Mouse (Mus musculus) thymus, adult 2 months (tissue): ENCODE results near the gene Tlk2. TPM values are rescaled to one million over a fixed set of nuclear protein-coding genes. Genes with fewer than 3 reads are reported as not detected.

Source experiments
- DNase-seq: peaks from one replicate; pipeline ENCODE4 v3.0.0; 2021
- H3K27ac ChIP-seq: fragments of 200-500 bp; 2 replicates; pipeline ENCODE4 v1.5.1; 2012; ENCODE audit warnings: low read length, control low read depth; ENCODE audit not compliant: control insufficient read depth, insufficient read depth
- H3K27me3 ChIP-seq: fragments of 200-500 bp; 2 replicates; pipeline ENCODE4 v1.6.1; 2012; ENCODE audit warnings: mild to moderate bottlenecking, low read length, moderate library complexity, mixed read lengths; ENCODE audit not compliant: control insufficient read depth, insufficient read depth
- H3K36me3 ChIP-seq: fragments of 200-500 bp; 2 replicates; pipeline ENCODE4 v1.6.1; 2012; ENCODE audit warnings: mild to moderate bottlenecking, low read length, moderate library complexity; ENCODE audit not compliant: control insufficient read depth, insufficient read depth
- H3K4me1 ChIP-seq: fragments of 200-500 bp; replicated peaks from 2 replicates; pipeline ENCODE4 v1.6.1; 2012; ENCODE audit warnings: low read length; ENCODE audit not compliant: control insufficient read depth, insufficient read depth
- H3K4me3 ChIP-seq: fragments of 200-500 bp; 2 replicates; pipeline ENCODE4 v1.5.1; 2012; ENCODE audit warnings: mild to moderate bottlenecking, low read length, control low read depth, moderate library complexity; ENCODE audit not compliant: control insufficient read depth, insufficient read depth
- CTCF ChIP-seq: fragments of 200-500 bp; IDR thresholded peaks from 2 replicates; pipeline ENCODE4 v1.5.1; 2012; ENCODE audit warnings: mild to moderate bottlenecking, control low read depth, low read length, moderate library complexity, borderline replicate concordance; ENCODE audit not compliant: control insufficient read depth, poor library complexity, insufficient read depth; ENCODE audit errors: extremely low read depth
- POLR2A ChIP-seq: fragments of 200-500 bp; IDR thresholded peaks from 2 replicates; pipeline ENCODE4 v1.6.1; 2012; ENCODE audit warnings: mild to moderate bottlenecking, low read length, control low read depth, moderate library complexity; ENCODE audit not compliant: control insufficient read depth, poor library complexity, insufficient read depth; ENCODE audit errors: extremely low read depth
- WGBS: fragments of 180-500 bp; shearing (Covaris S2); methylation state at CpG from one replicate; pipeline ENCODE4 v1.1.7; 2018; 5-methylcytosine and 5-hydroxymethylcytosine counted together
- polyA plus RNA-seq: library from polyadenylated mRNA; depleted of rRNA; stranded (reverse); fragments of >200 nt; gene quantifications from 2 replicates; pipeline ENCODE4 v1.2.3, GENCODE M21; 2012

Gene Tlk2
- polyA plus RNA-seq, 1 experiment = 31.6 TPM

DNA sequence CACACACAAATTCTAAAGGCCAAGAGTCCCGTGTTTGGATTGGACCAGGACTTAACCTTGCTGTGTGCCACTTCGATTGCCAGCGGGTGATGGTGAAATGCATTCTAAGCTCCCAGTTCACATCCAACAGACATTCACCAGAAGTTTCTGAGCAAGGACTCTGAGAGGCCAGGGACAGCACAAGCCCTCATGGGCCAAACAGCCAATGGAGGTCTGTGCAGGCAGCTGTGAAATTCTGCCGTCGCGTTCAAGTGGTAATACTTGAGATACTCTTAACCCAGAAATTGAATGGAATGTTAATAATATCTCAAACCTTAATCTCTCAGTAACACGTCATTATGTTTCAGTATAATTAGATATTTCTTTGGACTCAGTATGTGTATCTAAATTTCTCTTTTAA, 131.6 kb downstream of the Tlk2 start:
- TF ChIP-seq POLR2A = no peak
- no peak for TF ChIP-seq CTCF
- Histone ChIP-seq H3K27me3 (no peaks in the 10 kb centered on the region), H3K4me3 (no peak overlapping the region), H3K4me1 (no peaks in the 10 kb centered on the region; the same call in 1 of the 2 replicates), H3K27ac (no peak overlapping the region), H3K36me3 (no peaks in the 10 kb centered on the region)
- no peak for DNase-seq
- WGBS = 98% methylated on average over 7 of the region's 7 CpGs

DNA sequence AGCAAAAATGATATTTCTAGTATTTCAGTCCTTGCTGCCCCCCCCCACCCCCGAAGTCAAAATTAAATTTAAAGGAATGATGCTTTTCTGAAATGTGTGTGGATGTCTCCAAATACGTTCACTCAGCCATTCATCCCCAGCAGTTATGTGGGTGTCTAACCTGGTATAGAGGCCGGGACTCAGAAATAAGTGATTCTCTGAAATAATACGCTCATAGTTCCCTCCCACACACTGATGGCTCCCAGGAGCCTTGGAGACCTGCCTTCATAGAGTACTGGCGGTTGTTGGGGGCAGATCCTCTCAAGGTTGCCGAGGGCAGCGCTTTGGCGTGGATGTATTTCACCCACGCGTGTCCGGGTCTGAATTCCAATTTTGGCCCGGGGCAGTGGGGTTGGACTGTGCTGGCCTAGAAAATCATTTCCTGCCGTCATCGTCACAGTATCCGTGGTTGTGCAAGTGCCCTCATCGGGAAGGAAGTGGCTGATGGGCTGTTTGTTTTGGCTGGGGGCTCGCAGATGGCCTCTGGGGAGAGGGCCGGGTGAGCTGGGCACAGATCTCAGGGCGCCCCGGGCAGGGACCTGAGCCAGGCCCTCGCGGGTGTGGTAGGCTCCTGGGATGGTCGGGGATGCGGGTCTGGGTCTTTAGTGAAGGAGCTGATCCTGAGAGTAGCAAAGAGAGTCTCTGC, 132.8 kb downstream of the Tlk2 start:
- no peak for DNase-seq
- Histone ChIP-seq H3K36me3 (no peaks in the 10 kb centered on the region), H3K27me3 (no peaks in the 10 kb centered on the region), H3K4me3 (no peak overlapping the region), H3K4me1 (no peaks in the 10 kb centered on the region; the same call in 1 of the 2 replicates), H3K27ac (no peak overlapping the region)
- WGBS = 22% methylated on average over 24 of the region's 24 CpGs
- TF ChIP-seq POLR2A = no peak
- no peak for TF ChIP-seq CTCF

DNA sequence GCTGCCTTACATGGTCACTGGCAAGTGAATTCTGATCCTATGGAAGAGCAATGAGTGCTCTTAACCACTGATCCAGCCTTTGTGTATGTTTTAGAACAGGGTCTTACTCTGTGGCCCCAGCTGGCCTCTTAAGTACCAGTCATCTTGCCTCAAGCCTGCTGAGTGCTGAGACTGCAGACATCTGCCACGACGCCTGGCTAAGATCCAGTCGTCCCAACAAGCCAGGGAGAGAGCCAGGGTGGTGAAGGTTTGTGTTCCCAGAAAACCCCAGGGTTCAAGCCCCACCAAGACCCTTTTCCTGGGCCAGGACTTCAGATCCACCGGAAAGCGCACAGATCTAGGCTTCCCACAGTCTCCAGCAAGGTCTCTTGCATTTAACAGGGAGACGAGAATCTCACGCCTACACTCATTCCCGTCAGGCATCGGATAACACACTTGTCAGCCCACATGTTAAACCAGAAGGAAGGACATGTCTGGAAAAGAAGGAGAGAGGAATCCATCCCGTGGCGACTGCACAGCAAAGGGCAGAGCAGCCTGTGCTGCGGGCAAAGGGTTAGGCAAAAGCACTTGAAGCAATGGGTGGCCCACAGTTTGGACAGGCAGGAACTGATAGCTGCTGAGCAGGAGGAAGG, 133.8 kb downstream of the Tlk2 start:
- WGBS = 87% methylated on average over 12 of the region's 12 CpGs
- DNase-seq = no peak

DNA sequence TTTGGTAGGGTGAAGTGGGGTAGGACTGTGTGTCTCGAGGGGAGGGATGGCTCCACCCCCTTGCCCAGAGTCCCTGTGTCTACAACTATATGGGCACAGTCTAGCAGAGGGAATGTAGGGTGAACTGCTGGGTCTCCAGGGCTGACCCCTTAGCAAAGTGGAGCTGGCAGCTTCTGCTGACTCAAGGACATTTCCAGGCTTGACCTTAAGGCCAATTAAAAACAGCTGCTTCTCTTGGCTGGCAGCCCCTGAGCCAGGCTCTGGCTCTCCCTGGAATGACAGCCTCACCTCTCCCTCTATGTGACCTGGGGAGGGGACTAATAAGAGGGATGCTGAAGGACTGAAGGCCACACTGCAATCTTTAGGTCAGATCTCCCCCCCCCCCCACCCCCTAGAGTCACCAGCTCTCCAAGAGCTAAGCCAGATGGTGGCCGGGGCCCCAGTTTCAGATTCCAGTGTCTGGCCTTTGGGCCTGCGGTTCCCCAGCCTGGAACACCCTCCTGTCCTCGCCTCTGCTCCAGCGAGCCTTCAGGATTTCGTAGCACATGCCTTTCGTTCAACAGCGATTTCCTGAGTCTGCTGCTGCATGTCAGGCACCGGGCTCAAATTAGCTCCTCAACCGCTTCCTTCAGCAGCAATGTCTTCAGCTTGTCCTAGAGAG, 134.5 kb downstream of the Tlk2 start:
- H3K27ac ChIP-seq = no peak overlapping the region
- no peak for DNase-seq
- WGBS = 44% methylated on average over 10 of the region's 10 CpGs
- TF ChIP-seq POLR2A = no peak
- no peak for TF ChIP-seq CTCF
- H3K27me3 ChIP-seq = no peaks in the 10 kb centered on the region
- no peaks in the 10 kb centered on the region for H3K36me3 ChIP-seq
- no peak overlapping the region for H3K4me3 ChIP-seq
- H3K4me1 ChIP-seq = no peaks in the 10 kb centered on the region; the same call in 1 of the 2 replicates

More for the DNA sequence above, 133.8 kb downstream of the Tlk2 start:
- Histone ChIP-seq H3K27me3 (no peaks in the 10 kb centered on the region), H3K4me1 (no peaks in the 10 kb centered on the region; the same call in 1 of the 2 replicates), H3K27ac (no peak overlapping the region), H3K36me3 (no peaks in the 10 kb centered on the region), H3K4me3 (no peak overlapping the region)
- TF ChIP-seq POLR2A = no peak

DNA sequence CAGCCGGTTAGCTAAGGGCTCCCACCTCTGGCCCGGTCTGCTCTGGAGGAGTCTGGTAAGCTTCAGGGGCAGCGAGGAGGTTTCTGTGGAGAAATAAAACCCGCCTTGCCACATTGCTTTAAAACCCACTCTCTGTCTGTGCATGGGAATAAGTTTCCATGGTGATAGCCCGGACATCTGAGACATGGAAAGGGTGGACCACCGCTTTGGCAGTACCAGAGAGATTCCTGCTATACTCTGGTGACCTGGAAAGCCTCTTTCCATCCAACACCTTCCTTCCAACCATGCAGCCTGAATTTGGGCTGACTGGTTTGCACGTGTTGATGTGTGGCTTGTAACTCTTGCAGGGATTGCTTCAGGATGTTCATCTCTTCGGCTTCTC, 135.0 kb downstream of the Tlk2 start:
- H3K27ac ChIP-seq = no peak overlapping the region
- DNase-seq = no peak
- no peaks in the 10 kb centered on the region; the same call in 1 of the 2 replicates for H3K4me1 ChIP-seq
- H3K36me3 ChIP-seq = no peaks in the 10 kb centered on the region
- TF ChIP-seq POLR2A (no peak), CTCF (no peak)
- WGBS = 73% methylated on average over 8 of the region's 8 CpGs
- no peaks in the 10 kb centered on the region for H3K27me3 ChIP-seq
- no peak overlapping the region for H3K4me3 ChIP-seq

DNA sequence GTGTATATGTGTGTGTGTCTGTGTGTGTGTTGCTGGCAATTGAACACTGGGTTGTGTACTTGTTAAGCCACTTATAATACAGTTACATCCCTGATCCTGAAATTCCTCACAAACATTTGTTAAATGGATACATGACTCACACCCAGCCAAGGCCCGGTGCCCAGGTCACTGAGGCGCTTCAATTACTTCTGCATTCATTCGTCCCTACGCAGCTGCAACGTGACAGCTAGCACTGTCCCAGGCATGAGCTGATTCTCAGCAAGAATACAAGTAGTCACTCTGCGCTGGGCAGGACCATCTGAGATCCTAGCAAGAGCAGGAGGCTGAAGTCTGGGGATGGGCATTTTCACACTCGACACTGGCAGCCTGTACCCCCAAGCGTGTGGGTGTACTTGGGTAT, 136.7 kb downstream of the Tlk2 start:
- Histone ChIP-seq H3K4me1 (no peaks in the 10 kb centered on the region; the same call in 1 of the 2 replicates), H3K36me3 (no peaks in the 10 kb centered on the region), H3K4me3 (no peak overlapping the region), H3K27ac (no peak overlapping the region), H3K27me3 (no peaks in the 10 kb centered on the region)
- WGBS = 96% methylated on average over 8 of the region's 8 CpGs
- TF ChIP-seq POLR2A = no peak
- no peak for TF ChIP-seq CTCF
- no peak for DNase-seq

DNA sequence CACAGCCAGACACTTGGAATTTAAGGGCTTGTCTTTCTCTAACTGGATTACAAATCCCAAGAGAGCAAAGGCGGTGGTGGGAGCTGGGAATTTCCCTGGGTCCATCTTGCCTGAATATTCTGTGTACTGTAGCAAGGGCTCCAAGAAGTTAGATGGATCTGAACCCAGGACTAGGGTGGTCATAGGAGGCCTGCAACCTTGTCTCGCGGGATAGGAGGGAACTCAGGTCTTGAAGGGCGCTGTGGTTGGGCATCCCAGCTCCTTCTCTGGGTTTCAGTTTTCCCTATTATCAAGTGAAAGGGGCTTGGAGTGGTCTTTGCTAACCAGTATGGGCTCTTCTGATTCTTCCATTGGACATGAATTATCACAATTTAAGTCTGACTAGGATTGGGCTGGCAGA, 137.5 kb downstream of the Tlk2 start:
- WGBS = over 99% methylated on average over 4 of the region's 4 CpGs
- DNase-seq = no peak
- no peak for TF ChIP-seq CTCF
- no peak for TF ChIP-seq POLR2A
- Histone ChIP-seq H3K27ac (no peak overlapping the region), H3K4me1 (no peaks in the 10 kb centered on the region; the same call in 1 of the 2 replicates), H3K27me3 (no peaks in the 10 kb centered on the region), H3K4me3 (no peak overlapping the region), H3K36me3 (no peaks in the 10 kb centered on the region)
